Mouse (Mus musculus): ENCODE data around the gene 3110009E18Rik. TPM values are rescaled to one million over a fixed set of nuclear protein-coding genes. Genes with fewer than 3 reads are reported as not detected.

3110009E18Rik gene
- polyA plus RNA-seq, 1 experiment from 2014 or later: 13.7 TPM

DNA sequence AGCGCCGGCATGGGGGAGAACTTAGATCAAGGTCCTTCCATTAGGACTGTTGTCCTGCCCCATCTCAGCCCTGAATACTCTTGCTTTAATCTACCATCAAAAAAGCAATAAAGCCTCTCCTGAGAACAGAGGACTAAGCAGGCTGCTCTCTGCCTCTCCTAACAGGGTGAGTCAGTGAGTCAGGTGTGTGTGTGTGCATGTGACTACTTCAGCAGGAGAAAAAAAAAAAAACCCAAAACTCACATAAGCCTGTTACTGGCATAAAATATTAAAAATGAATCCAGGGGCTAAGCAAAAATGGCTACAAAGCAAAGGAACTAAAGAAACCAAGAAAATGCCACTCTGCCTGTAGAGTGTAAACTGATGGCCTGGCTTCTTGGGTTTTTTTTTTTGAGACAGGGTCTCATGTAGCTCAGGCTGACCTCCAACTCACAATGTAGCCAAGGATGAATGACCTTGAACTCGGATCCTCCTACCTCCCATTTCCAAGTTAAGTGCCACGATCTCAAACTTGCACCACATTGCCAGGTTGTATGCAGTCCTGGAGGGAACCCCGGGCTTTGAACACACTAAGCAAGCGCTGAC is 114.7 kb downstream of the 3110009E18Rik start:
- no peaks in the 10 kb centered on the region for H3K36me3 ChIP-seq (ENCODE audit: control insufficient read depth, insufficient read depth, low read length)
- H3K9ac ChIP-seq (ENCODE audit: low read depth, low read length): no peak overlapping the region
- H3K27me3 ChIP-seq (ENCODE audit: control insufficient read depth, insufficient read depth, low read depth, low read length): no peaks in the 10 kb centered on the region
- no peak for ATAC-seq
- no peak overlapping the region for H3K4me2 ChIP-seq (ENCODE audit: low read length)
- H3K4me3 ChIP-seq (ENCODE audit: low read depth, low read length): no peak overlapping the region
- no peaks in the 10 kb centered on the region for H3K4me1 ChIP-seq (ENCODE audit: control insufficient read depth, insufficient read depth, low read length)
- H3K9me3 ChIP-seq (replicated peaks; ENCODE audit: control insufficient read depth, low read length, poor library complexity, severe bottlenecking): no peaks in the 10 kb centered on the region
- 92% methylated on average over 6 of the region's 6 CpGs for WGBS
- H3K27ac ChIP-seq (ENCODE audit: low read length): no peak overlapping the region

GRCm38 (mm10) chr1:120236424-120236823 is 115.4 kb downstream of the 3110009E18Rik start:
- no peaks in the 10 kb centered on the region for H3K9me3 ChIP-seq (replicated peaks; ENCODE audit: control insufficient read depth, low read length, poor library complexity, severe bottlenecking)
- no peak overlapping the region for H3K4me2 ChIP-seq (ENCODE audit: low read length)
- no peak for ATAC-seq
- no peak overlapping the region for H3K4me3 ChIP-seq (ENCODE audit: low read depth, low read length)
- no peaks in the 10 kb centered on the region for H3K4me1 ChIP-seq (ENCODE audit: control insufficient read depth, insufficient read depth, low read length)
- 94% methylated on average over 14 of the region's 14 CpGs for WGBS
- H3K27ac ChIP-seq (ENCODE audit: low read length): no peak overlapping the region
- no peaks in the 10 kb centered on the region for H3K27me3 ChIP-seq (ENCODE audit: control insufficient read depth, insufficient read depth, low read depth, low read length)
- H3K9ac ChIP-seq (ENCODE audit: low read depth, low read length): no peak overlapping the region
- H3K36me3 ChIP-seq (ENCODE audit: control insufficient read depth, insufficient read depth, low read length): no peaks in the 10 kb centered on the region

DNA sequence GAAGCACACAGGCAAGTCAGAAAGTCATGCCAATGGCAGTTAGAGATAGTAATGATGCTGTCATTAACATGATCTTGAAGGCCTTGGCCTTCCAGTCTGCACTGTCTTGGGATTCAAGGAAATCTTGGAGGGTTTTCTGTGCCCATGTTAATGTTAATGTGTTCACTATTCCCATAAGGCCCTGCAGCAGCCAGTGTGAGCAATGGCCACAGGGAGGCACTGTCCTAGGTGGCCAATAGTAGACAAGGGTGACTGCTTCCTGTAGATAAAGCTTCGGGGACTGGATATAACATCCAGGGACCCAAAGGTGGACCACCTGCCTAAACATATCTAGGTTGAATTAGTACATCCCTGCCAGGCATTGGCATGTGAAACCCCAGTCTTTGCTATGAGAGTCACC is 116.1 kb downstream of the 3110009E18Rik start:
- H3K9me3 ChIP-seq (replicated peaks; ENCODE audit: control insufficient read depth, low read length, poor library complexity, severe bottlenecking): no peaks in the 10 kb centered on the region
- no peak overlapping the region for H3K4me2 ChIP-seq (ENCODE audit: low read length)
- H3K27ac ChIP-seq (ENCODE audit: low read length): no peak overlapping the region
- no peak overlapping the region for H3K4me3 ChIP-seq (ENCODE audit: low read depth, low read length)
- no peak overlapping the region for H3K9ac ChIP-seq (ENCODE audit: low read depth, low read length)
- no peak for ATAC-seq
- H3K4me1 ChIP-seq (ENCODE audit: control insufficient read depth, insufficient read depth, low read length): no peaks in the 10 kb centered on the region
- WGBS: 86% methylated on average over 1 of the region's 1 CpGs
- no peaks in the 10 kb centered on the region for H3K27me3 ChIP-seq (ENCODE audit: control insufficient read depth, insufficient read depth, low read depth, low read length)
- no peaks in the 10 kb centered on the region for H3K36me3 ChIP-seq (ENCODE audit: control insufficient read depth, insufficient read depth, low read length)

Other genes starting within 250 kb of the 3110009E18Rik start
- 6.9 and 8.4 TPM in 2 replicates for gene Tmem177, start 208.0 kb upstream of the 3110009E18Rik start, polyA plus RNA-seq (2015; fragmentation: Nextera tagmentation; extraction: Ambion mirVana)
- 0.40 and 0.62 TPM in 2 replicates for gene Cfap221, start 124.0 kb upstream of the 3110009E18Rik start, polyA plus RNA-seq (2015; fragmentation: Nextera tagmentation; extraction: Ambion mirVana)
- 0.63 and 1.0 TPM in 2 replicates for gene Sctr, start 114.3 kb upstream of the 3110009E18Rik start, polyA plus RNA-seq (2015; fragmentation: Nextera tagmentation; extraction: Ambion mirVana)
- 4.9 and 5.1 TPM in 2 replicates for gene Tmem37, start 47.1 kb upstream of the 3110009E18Rik start, polyA plus RNA-seq (2015; fragmentation: Nextera tagmentation; extraction: Ambion mirVana)
- gene Dbi, start 109 bp upstream of the 3110009E18Rik start, polyA plus RNA-seq (2015; fragmentation: Nextera tagmentation; extraction: Ambion mirVana): 901 and 1,233 TPM in 2 replicates
- gene Steap3, start 151.5 kb downstream of the 3110009E18Rik start, polyA plus RNA-seq (2015; fragmentation: Nextera tagmentation; extraction: Ambion mirVana): 2.7 and 3.7 TPM in 2 replicates
- gene C1ql2, start 219.4 kb downstream of the 3110009E18Rik start, polyA plus RNA-seq (2015; fragmentation: Nextera tagmentation; extraction: Ambion mirVana): 14.0 and 17.6 TPM in 2 replicates

Measured in midbrain, embryonic 16.5 days (tissue).